Mouse (Mus musculus) thymus, adult 2 months (tissue): ENCODE measurements around the gene Shank2. TPM values are rescaled to one million over a fixed set of nuclear protein-coding genes. Genes with fewer than 3 reads are reported as not detected.
A peak's percentile ranks its signal among the peaks of the same experiment; 100 is the strongest.

ENCODE experiments used
- DNase-seq: peaks from one replicate; pipeline ENCODE4 v3.0.0; 2021
- H3K27ac ChIP-seq: fragments of 200-500 bp; 2 replicates; pipeline ENCODE4 v1.5.1; 2012; ENCODE audit warnings: low read length, control low read depth; ENCODE audit not compliant: control insufficient read depth, insufficient read depth
- H3K27me3 ChIP-seq: fragments of 200-500 bp; 2 replicates; pipeline ENCODE4 v1.6.1; 2012; ENCODE audit warnings: mild to moderate bottlenecking, low read length, moderate library complexity, mixed read lengths; ENCODE audit not compliant: control insufficient read depth, insufficient read depth
- H3K36me3 ChIP-seq: fragments of 200-500 bp; 2 replicates; pipeline ENCODE4 v1.6.1; 2012; ENCODE audit warnings: mild to moderate bottlenecking, low read length, moderate library complexity; ENCODE audit not compliant: control insufficient read depth, insufficient read depth
- H3K4me1 ChIP-seq: fragments of 200-500 bp; replicated peaks from 2 replicates; pipeline ENCODE4 v1.6.1; 2012; ENCODE audit warnings: low read length; ENCODE audit not compliant: control insufficient read depth, insufficient read depth
- H3K4me3 ChIP-seq: fragments of 200-500 bp; 2 replicates; pipeline ENCODE4 v1.5.1; 2012; ENCODE audit warnings: mild to moderate bottlenecking, low read length, control low read depth, moderate library complexity; ENCODE audit not compliant: control insufficient read depth, insufficient read depth
- CTCF ChIP-seq: fragments of 200-500 bp; IDR thresholded peaks from 2 replicates; pipeline ENCODE4 v1.5.1; 2012; ENCODE audit warnings: mild to moderate bottlenecking, control low read depth, low read length, moderate library complexity, borderline replicate concordance; ENCODE audit not compliant: control insufficient read depth, poor library complexity, insufficient read depth; ENCODE audit errors: extremely low read depth
- POLR2A ChIP-seq: fragments of 200-500 bp; IDR thresholded peaks from 2 replicates; pipeline ENCODE4 v1.6.1; 2012; ENCODE audit warnings: mild to moderate bottlenecking, low read length, control low read depth, moderate library complexity; ENCODE audit not compliant: control insufficient read depth, poor library complexity, insufficient read depth; ENCODE audit errors: extremely low read depth
- WGBS: fragments of 180-500 bp; shearing (Covaris S2); methylation state at CpG from one replicate; pipeline ENCODE4 v1.1.7; 2018; 5-methylcytosine and 5-hydroxymethylcytosine counted together
- polyA plus RNA-seq: library from polyadenylated mRNA; depleted of rRNA; stranded (reverse); fragments of >200 nt; gene quantifications from 2 replicates; pipeline ENCODE4 v1.2.3, GENCODE M21; 2012

Shank2 gene
- polyA plus RNA-seq, 1 experiment = 2.8 TPM

GRCm38 (mm10) chr7:144212694-144213093 is 211.0 kb downstream of the Shank2 start:
- no peaks in the 10 kb centered on the region for H3K36me3 ChIP-seq
- H3K27ac ChIP-seq = no peak overlapping the region
- no peak overlapping the region for H3K4me3 ChIP-seq
- no peaks in the 10 kb centered on the region for H3K4me1 ChIP-seq
- no peaks in the 10 kb centered on the region for H3K27me3 ChIP-seq
- TF ChIP-seq POLR2A = no peak
- no peak for TF ChIP-seq CTCF
- DNase-seq = no peak

GRCm38 (mm10) chr7:144217192-144217591 is 215.5 kb downstream of the Shank2 start:
- peak; percentile 57; the same call in 1 of the 2 replicates for TF ChIP-seq CTCF
- no peak for TF ChIP-seq POLR2A
- Histone ChIP-seq H3K27ac (no peak overlapping the region), H3K4me3 (no peak overlapping the region), H3K36me3 (no peaks in the 10 kb centered on the region), H3K27me3 (no peaks in the 10 kb centered on the region), H3K4me1 (no peaks in the 10 kb centered on the region)
- 5% methylated on average over 3 of the region's 3 CpGs for WGBS
- peak; percentile 28 for DNase-seq

GRCm38 (mm10) chr7:144228683-144229082 is 227.0 kb downstream of the Shank2 start:
- Histone ChIP-seq H3K4me3 (no peak overlapping the region), H3K4me1 (no peaks in the 10 kb centered on the region), H3K27me3 (no peaks in the 10 kb centered on the region), H3K27ac (no peak overlapping the region), H3K36me3 (no peaks in the 10 kb centered on the region)
- 85% methylated on average over 5 of the region's 5 CpGs for WGBS
- TF ChIP-seq POLR2A (no peak), CTCF (no peak)
- DNase-seq = no peak

- no peaks in the 10 kb centered on the region for H3K27me3 ChIP-seq
- DNase-seq = no peak
- no peaks in the 10 kb centered on the region for H3K36me3 ChIP-seq
- no peak overlapping the region for H3K4me3 ChIP-seq
- no peak overlapping the region for H3K27ac ChIP-seq
- 81% methylated on average over 1 of the region's 1 CpGs for WGBS
- TF ChIP-seq POLR2A = no peak
- TF ChIP-seq CTCF = no peak
- no peaks in the 10 kb centered on the region for H3K4me1 ChIP-seq
These were observed 227.7 kb downstream of the Shank2 start for GRCm38 (mm10) chr7:144229421-144229820.

GRCm38 (mm10) chr7:144232132-144232706 is 230.5 kb downstream of the Shank2 start:
- no peak for TF ChIP-seq CTCF
- TF ChIP-seq POLR2A = no peak
- Histone ChIP-seq H3K4me3 (no peak overlapping the region), H3K27ac (no peak overlapping the region), H3K27me3 (no peaks in the 10 kb centered on the region), H3K36me3 (no peaks in the 10 kb centered on the region), H3K4me1 (no peaks in the 10 kb centered on the region)
- no peak for DNase-seq
- 71% methylated on average over 5 of the region's 5 CpGs for WGBS

GRCm38 (mm10) chr7:144233479-144233878 is 231.8 kb downstream of the Shank2 start:
- Histone ChIP-seq H3K36me3 (no peaks in the 10 kb centered on the region), H3K27ac (no peak overlapping the region), H3K27me3 (no peaks in the 10 kb centered on the region), H3K4me1 (no peaks in the 10 kb centered on the region), H3K4me3 (no peak overlapping the region)
- no peak for DNase-seq
- 80% methylated on average over 8 of the region's 8 CpGs for WGBS
- no peak for TF ChIP-seq CTCF
- no peak for TF ChIP-seq POLR2A

DNA sequence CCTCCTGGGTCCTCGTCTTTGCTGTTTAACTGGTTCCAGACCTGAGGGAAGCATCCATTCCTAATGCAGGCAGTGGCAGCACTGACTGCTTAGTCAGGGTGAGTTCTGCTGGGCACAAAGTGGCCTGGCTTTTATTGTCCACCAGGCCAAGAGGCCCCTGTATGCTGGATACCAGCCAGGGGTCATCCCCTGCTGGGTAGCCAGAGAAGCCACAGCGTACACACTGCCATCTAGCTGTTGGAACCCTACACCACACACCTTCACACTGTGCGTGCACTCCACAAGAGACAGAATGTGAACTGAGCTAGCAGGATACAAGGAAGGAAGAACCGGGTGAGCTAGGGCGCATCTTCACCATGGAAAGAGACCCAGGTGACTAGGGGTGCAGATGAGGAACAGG is 233.1 kb downstream of the Shank2 start:
- H3K27me3 ChIP-seq = no peaks in the 10 kb centered on the region

More for the DNA sequence above, 233.1 kb downstream of the Shank2 start:
- 73% methylated on average over 5 of the region's 5 CpGs for WGBS
- Histone ChIP-seq H3K36me3 (no peaks in the 10 kb centered on the region), H3K4me3 (no peak overlapping the region), H3K4me1 (no peaks in the 10 kb centered on the region), H3K27ac (no peak overlapping the region)
- TF ChIP-seq POLR2A = no peak
- TF ChIP-seq CTCF = no peak
- no peak for DNase-seq
